Mouse (Mus musculus): Measurements from ENCODE around the gene Srrm2.

DNA sequence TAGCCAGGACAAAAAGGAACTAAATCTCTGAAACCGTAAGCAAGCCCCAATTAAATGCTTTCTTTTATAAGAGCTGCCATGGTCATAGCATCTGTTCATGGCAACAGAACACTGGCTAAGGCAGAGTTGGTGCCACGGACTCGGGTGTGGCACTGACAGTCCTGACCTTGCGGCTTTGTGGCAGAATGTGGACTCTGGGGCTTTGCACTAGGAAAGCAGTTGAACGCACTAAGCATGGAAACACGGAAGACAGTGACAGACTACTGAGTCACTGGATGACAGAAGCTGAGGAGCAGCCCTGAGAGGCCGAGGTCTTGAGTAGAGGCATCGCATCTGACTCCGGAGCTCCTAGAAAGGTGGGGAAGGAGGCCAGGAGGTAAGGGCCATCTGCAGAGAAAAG, 32.8 kb upstream of the Srrm2 start:
- TF ChIP-seq GATA1 (IDR thresholded peaks at IDR 0.05; ENCODE audit: borderline replicate concordance, low read length) (no peak), FLI1 (IDR thresholded peaks at IDR 0.05; ENCODE audit: low read length) (no peak)

Data from megakaryocyte, embryonic 14.5 days (primary cell).